Mouse (Mus musculus) hindbrain, embryonic 12.5 days (tissue): Measurements from ENCODE around the gene Pnkd. TPM values are rescaled to one million over a fixed set of nuclear protein-coding genes. Genes with fewer than 3 reads are reported as not detected.

Source experiments
- ATAC-seq: fragments of 200-750 bp; cut with Nextera tagmentation; 2 replicates; pipeline ENCODE4 v1.8.0; 2017; ENCODE audit warnings: moderate TSS enrichment; ENCODE audit not compliant: low FRiP score
- H3K27ac ChIP-seq: fragments of 300-500 bp; sonication (generic); 2 replicates; pipeline ENCODE4 v1.5.1; 2016; ENCODE audit warnings: mild to moderate bottlenecking
- H3K27me3 ChIP-seq: fragments of 300-500 bp; sonication (generic); 2 replicates; pipeline ENCODE4 v1.6.1; 2016; ENCODE audit warnings: mild to moderate bottlenecking
- H3K36me3 ChIP-seq: fragments of 300-500 bp; sonication (generic); 2 replicates; pipeline ENCODE4 v1.6.1; 2016; ENCODE audit warnings: mild to moderate bottlenecking
- H3K4me1 ChIP-seq: fragments of 300-500 bp; sonication (generic); 2 replicates; pipeline ENCODE4 v1.6.1; 2016
- H3K4me2 ChIP-seq: fragments of 300-500 bp; sonication (generic); replicated peaks from 2 replicates; pipeline ENCODE4 v1.6.1; 2016; ENCODE audit warnings: mild to moderate bottlenecking
- H3K4me3 ChIP-seq: fragments of 300-500 bp; sonication (generic); 2 replicates; pipeline ENCODE4 v1.5.1; 2016; ENCODE audit warnings: mild to moderate bottlenecking
- H3K9ac ChIP-seq: fragments of 300-500 bp; sonication (generic); 2 replicates; pipeline ENCODE4 v1.6.1; 2016; ENCODE audit warnings: mild to moderate bottlenecking, moderate library complexity
- H3K9me3 ChIP-seq: fragments of 300-500 bp; sonication (generic); replicated peaks from 2 replicates; pipeline ENCODE4 v1.6.1; 2016; ENCODE audit warnings: mild to moderate bottlenecking
- WGBS: fragments of 180-500 bp; shearing (Covaris S2); methylation state at CpG from one replicate; pipeline ENCODE4 v1.1.7; 2016; 5-methylcytosine and 5-hydroxymethylcytosine counted together
- microRNA counts: library from miRNA; unstranded; fragments of <30 nt; microRNA quantifications from one replicate; lab custom pipeline; 2017
- microRNA-seq: library from miRNA; unstranded; fragments of <30 nt; microRNA quantifications from one replicate; pipeline ENCODE4, GENCODE M21; 2017
- polyA plus RNA-seq: library from polyadenylated mRNA; unstranded; fragments of >200 nt; fragmentation: Nextera tagmentation; extraction: Ambion mirVana; gene quantifications from 2 replicates; pipeline ENCODE4 v1.2.1, GENCODE M21; 2016

The Pnkd gene
- polyA plus RNA-seq, 1 experiment from 2014 or later, result 94.0 TPM

- no peaks in the 10 kb centered on the region; the same call in 1 of the 2 replicates for H3K27me3 ChIP-seq
- ATAC-seq, result no peak
- H3K4me3 ChIP-seq, result no peak overlapping the region
- no peak overlapping the region for H3K9ac ChIP-seq
- WGBS, result 85% methylated on average over 3 of the region's 3 CpGs
- no peaks in the 10 kb centered on the region for H3K9me3 ChIP-seq
- H3K27ac ChIP-seq, result no peak overlapping the region
- H3K4me1 ChIP-seq, result peaks cover 12% of the 10 kb centered on the region
- H3K36me3 ChIP-seq, result no peaks in the 10 kb centered on the region
- H3K4me2 ChIP-seq, result no peak overlapping the region
These were observed 115.8 kb downstream of the Pnkd start for GRCm38 (mm10) chr1:74400531-74400930.

GRCm38 (mm10) chr1:74401015-74401702 is 116.4 kb downstream of the Pnkd start:
- ATAC-seq, result no peak
- 55% methylated on average over 16 of the region's 16 CpGs for WGBS
- H3K27me3 ChIP-seq, result no peaks in the 10 kb centered on the region; the same call in 1 of the 2 replicates
- H3K4me2 ChIP-seq, result no peak overlapping the region
- H3K4me1 ChIP-seq, result peaks cover 12% of the 10 kb centered on the region
- H3K9ac ChIP-seq, result no peak overlapping the region
- H3K36me3 ChIP-seq, result no peaks in the 10 kb centered on the region
- H3K27ac ChIP-seq, result no peak overlapping the region
- H3K4me3 ChIP-seq, result no peak overlapping the region
- no peaks in the 10 kb centered on the region for H3K9me3 ChIP-seq

MicroRNAs within 50 kb of the gene (microRNA counts, 519-probe panel; counts per million panel counts)
- microRNA mmu-miR-26b (lab: Ali Mortazavi, UCI), result 2,681 counts per million, percentile 66 among the panel's probes with 10 or more counts

Small RNAs within 50 kb of the gene (microRNA-seq; reads per million reads assigned to microRNA genes)
- gene Mir26b, result 22,838 reads per million, percentile 98 among the genes with 10 or more reads in this experiment

Other genes with a start within 250 kb of the Pnkd start
- gene Tns1, start 160.5 kb upstream of the Pnkd start, polyA plus RNA-seq, result 26.1 and 28.3 TPM in 2 replicates
- gene Rufy4, start 159.4 kb upstream of the Pnkd start, polyA plus RNA-seq, result 0.46 and 0.60 TPM in 2 replicates
- gene Cxcr2, start 130.9 kb upstream of the Pnkd start, polyA plus RNA-seq, result not detected in 2 replicates
- gene Cxcr1, start 90.3 kb upstream of the Pnkd start, polyA plus RNA-seq, result not detected in 2 replicates
- gene Arpc2, start 48.8 kb upstream of the Pnkd start, polyA plus RNA-seq, result 370 and 394 TPM in 2 replicates
- 0.19 TPM in 1 of 2 replicates, not detected in the other for gene Gpbar1, start 6.4 kb upstream of the Pnkd start, polyA plus RNA-seq
- gene Aamp, start 192 bp upstream of the Pnkd start, polyA plus RNA-seq, result 180 and 183 TPM in 2 replicates
- gene Tmbim1, start 20.7 kb downstream of the Pnkd start, polyA plus RNA-seq, result 11.7 and 13.4 TPM in 2 replicates
- 1.4 and 1.5 TPM in 2 replicates for gene Catip, start 77.2 kb downstream of the Pnkd start, polyA plus RNA-seq
- gene Slc11a1, start 90.3 kb downstream of the Pnkd start, polyA plus RNA-seq, result 2.0 and 2.2 TPM in 2 replicates
- gene Ctdsp1, start 106.6 kb downstream of the Pnkd start, polyA plus RNA-seq, result 38.8 and 39.2 TPM in 2 replicates
- 0.09 and 0.14 TPM in 2 replicates for gene Vil1, start 124.4 kb downstream of the Pnkd start, polyA plus RNA-seq
- 61.4 and 61.9 TPM in 2 replicates for gene Cnot9, start 221.1 kb downstream of the Pnkd start, polyA plus RNA-seq